Mouse (Mus musculus) midbrain, embryonic 14.5 days (tissue): ENCODE measurements at regions not wholly inside any gene's neighbourhood (a gene's known extent, or its start where the extent isn't known, plus 50 kb on each side); places are given as distances from the start of the nearest gene placed in this dataset.

Experiments
- ATAC-seq: fragments of 200-750 bp; cut with Nextera tagmentation; 2 replicates; pipeline ENCODE4 v1.8.0; 2017; ENCODE audit warnings: moderate number of reproducible peaks, moderate library complexity; ENCODE audit not compliant: low FRiP score, low TSS enrichment
- DNase-seq: peaks from one replicate; pipeline ENCODE4 v3.0.0-alpha.2; 2015
- H3K27ac ChIP-seq: fragments of 300-500 bp; sonication (generic); replicated peaks from 2 replicates; pipeline ENCODE4 v1.5.1; 2014; ENCODE audit warnings: mild to moderate bottlenecking, low read depth, low read length, moderate library complexity
- H3K27me3 ChIP-seq: fragments of 300-500 bp; sonication (generic); 2 replicates; pipeline ENCODE4 v1.6.1; 2014; ENCODE audit warnings: low read length, control low read depth, mixed read lengths; ENCODE audit not compliant: control insufficient read depth, insufficient read depth
- H3K36me3 ChIP-seq: fragments of 300-500 bp; sonication (generic); 2 replicates; pipeline ENCODE4 v1.6.1; 2014; ENCODE audit warnings: low read length, control low read depth; ENCODE audit not compliant: control insufficient read depth, insufficient read depth
- H3K4me1 ChIP-seq: fragments of 300-500 bp; sonication (generic); 2 replicates; pipeline ENCODE4 v1.6.1; 2014; ENCODE audit warnings: mild to moderate bottlenecking, antibody characterized with exemption, low read length, control low read depth; ENCODE audit not compliant: control insufficient read depth, insufficient read depth
- H3K4me2 ChIP-seq: fragments of 300-500 bp; sonication (generic); 2 replicates; pipeline ENCODE4 v1.6.1; 2014; ENCODE audit warnings: mild to moderate bottlenecking, low read length, moderate library complexity
- H3K4me3 ChIP-seq: fragments of 300-500 bp; sonication (generic); replicated peaks from 2 replicates; pipeline ENCODE4 v1.5.1; 2014; ENCODE audit warnings: low read depth, low read length
- H3K9ac ChIP-seq: fragments of 300-500 bp; sonication (generic); replicated peaks from 2 replicates; pipeline ENCODE4 v1.6.1; 2014; ENCODE audit warnings: mild to moderate bottlenecking, low read length, moderate library complexity
- H3K9me3 ChIP-seq: fragments of 300-500 bp; sonication (generic); 2 replicates; pipeline ENCODE4 v1.6.1; 2016; ENCODE audit warnings: low read length, control low read depth, mixed read lengths; ENCODE audit not compliant: control insufficient read depth
- WGBS: fragments of 180-500 bp; shearing (Covaris S2); extraction: QIAGEN DNeasy Blood & Tissue Kit; methylation state at CpG from one replicate; pipeline ENCODE4 v1.1.7; 2014; 5-methylcytosine and 5-hydroxymethylcytosine counted together

DNA sequence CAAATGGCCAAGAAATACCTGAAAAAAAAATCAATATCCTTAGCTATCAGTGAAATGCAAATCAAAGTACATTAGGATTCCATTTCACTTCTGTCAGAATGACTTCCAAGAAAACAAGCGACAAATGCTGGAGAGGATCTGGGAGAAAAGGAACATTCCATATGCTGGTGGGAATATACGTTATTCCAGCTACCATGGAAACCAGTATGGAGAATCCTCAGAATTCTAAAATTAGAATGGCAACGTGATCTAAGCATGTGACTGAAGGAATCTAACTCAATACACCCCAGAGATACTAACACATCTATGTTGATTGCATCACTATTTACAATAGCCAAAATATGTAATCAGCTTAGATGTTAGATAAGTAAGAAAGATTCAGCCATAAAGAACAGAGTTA lies 146.1 kb upstream of the Sox14 start:
- Histone ChIP-seq H3K36me3 (no peaks in the 10 kb centered on the region), H3K27ac (no peak overlapping the region), H3K9me3 (no peaks in the 10 kb centered on the region), H3K4me2 (no peak overlapping the region), H3K27me3 (0 out of 2 replicates have a peak, but pooled peaks cover 3% of the 10 kb centered on the region), H3K4me1 (no peaks in the 10 kb centered on the region), H3K4me3 (no peak overlapping the region), H3K9ac (no peak overlapping the region)
- WGBS, result 67% methylated on average over 3 of the region's 3 CpGs
- DNase-seq (no peak), ATAC-seq (no peak)

DNA sequence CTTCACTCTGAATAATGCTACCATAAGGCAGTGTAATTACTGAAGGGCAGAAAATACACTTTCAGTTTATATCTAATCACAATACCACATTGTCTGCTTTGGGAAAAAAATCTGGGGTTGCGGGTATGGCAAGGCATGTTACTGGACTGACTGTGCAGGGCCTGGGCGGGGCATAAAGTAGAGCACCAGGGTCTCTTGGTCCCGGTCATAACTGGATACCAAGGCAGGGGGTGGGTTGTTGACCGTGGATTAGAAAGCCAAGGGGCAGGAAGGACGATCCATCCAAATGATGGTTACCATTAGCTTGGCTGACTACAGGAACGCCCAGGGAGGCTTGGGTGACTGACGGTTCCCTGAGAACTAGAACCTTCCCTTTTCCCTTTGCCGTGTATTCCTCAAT lies 119.2 kb upstream of the Sox14 start:
- WGBS, result 45% methylated on average over 8 of the region's 8 CpGs
- peak; percentile 47 for DNase-seq
- H3K4me2 ChIP-seq, result peak overlapping the region; percentile 62

DNA sequence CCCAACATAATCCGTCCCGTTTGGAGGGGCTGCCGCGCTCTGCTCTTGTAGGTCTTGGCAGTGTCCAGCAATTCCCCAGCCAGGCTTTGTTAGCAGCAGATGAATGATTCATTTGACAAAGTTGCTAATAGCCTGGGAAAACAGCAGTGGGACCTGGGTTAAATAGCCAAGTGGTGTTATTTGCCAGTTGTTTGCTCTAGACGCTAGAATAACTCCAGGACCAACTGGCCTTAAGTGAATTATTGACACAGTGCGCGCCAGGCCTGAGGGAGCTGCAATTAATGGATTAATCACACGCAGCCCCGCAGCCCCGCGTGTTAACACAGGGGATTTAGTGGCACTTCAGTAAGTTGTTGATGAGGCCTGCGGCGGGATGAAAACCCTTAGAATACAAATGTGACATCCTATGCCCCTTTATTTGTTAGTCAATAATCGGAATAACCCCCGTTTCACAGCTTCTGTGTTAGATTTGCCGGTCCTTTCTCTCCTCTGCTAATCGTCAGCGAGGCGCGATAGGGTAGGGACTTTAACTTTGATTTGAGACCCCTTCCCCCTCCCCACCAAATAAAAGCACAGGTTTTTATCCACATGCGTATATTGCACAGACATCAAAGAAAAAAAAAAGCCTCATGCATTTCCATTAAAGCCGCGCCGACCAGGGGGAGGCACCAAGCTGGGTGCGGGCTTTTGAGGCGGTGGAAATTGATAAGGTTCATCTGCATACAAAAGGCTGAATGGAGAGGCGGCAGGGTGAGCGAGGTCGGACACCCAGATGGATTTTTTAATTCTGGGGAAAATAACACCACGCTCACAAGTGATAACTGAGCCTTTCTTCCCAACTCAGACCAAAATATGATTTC lies 118.5 kb upstream of the Sox14 start:
- Histone ChIP-seq H3K27me3 (peaks cover 4% of the 10 kb centered on the region; the same call in 1 of the 2 replicates), H3K36me3 (no peaks in the 10 kb centered on the region), H3K9ac (peak overlapping the region; percentile 52), H3K4me1 (peaks cover 14% of the 10 kb centered on the region), H3K4me2 (peak overlapping the region; percentile 62), H3K27ac (peak overlapping the region; percentile 70), H3K9me3 (no peaks in the 10 kb centered on the region), H3K4me3 (peak overlapping the region; percentile 28)
- ATAC-seq (no peak; the same call in 1 of the 2 replicates), DNase-seq (peak; percentile 80)
- WGBS, result under 1% methylated on average over 30 of the region's 30 CpGs

More for the DNA sequence above, 119.2 kb upstream of the Sox14 start:
- Histone ChIP-seq H3K27me3 (peaks cover 4% of the 10 kb centered on the region; the same call in 1 of the 2 replicates), H3K9ac (no peak overlapping the region), H3K4me3 (no peak overlapping the region), H3K27ac (peak overlapping the region; percentile 70; the same call in 1 of the 2 replicates), H3K9me3 (no peaks in the 10 kb centered on the region), H3K36me3 (no peaks in the 10 kb centered on the region), H3K4me1 (peaks cover 14% of the 10 kb centered on the region)
- no peak; the same call in 1 of the 2 replicates for ATAC-seq

DNA sequence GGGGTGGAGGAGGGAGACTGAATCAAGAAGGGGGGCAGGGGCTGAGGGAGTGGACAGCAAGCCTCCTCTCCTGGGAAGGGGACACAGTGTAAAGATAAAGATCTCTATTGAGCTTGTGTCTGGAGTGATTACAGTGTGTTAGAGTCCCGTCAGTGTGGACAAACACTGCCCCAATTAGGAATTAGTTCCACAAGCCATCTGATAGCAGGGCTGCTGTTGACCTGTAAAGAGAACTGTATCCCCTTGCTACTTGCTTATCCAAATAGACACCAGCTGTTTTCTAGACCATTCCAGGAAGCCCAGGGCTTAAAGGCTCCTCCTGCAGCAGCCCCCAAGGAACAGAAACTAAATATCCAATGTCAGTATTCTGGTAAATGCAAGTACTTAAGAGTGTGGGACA lies 111.4 kb upstream of the Sox14 start:
- H3K36me3 ChIP-seq, result no peaks in the 10 kb centered on the region
- no peaks in the 10 kb centered on the region for H3K9me3 ChIP-seq
- ATAC-seq (no peak), DNase-seq (no peak)
- H3K9ac ChIP-seq, result no peak overlapping the region
- H3K27ac ChIP-seq, result no peak overlapping the region
- 15% methylated on average over 1 of the region's 1 CpGs for WGBS
- H3K4me3 ChIP-seq, result no peak overlapping the region
- peaks cover 3% of the 10 kb centered on the region; the same call in 1 of the 2 replicates for H3K27me3 ChIP-seq
- no peaks in the 10 kb centered on the region for H3K4me1 ChIP-seq
- no peak overlapping the region for H3K4me2 ChIP-seq

DNA sequence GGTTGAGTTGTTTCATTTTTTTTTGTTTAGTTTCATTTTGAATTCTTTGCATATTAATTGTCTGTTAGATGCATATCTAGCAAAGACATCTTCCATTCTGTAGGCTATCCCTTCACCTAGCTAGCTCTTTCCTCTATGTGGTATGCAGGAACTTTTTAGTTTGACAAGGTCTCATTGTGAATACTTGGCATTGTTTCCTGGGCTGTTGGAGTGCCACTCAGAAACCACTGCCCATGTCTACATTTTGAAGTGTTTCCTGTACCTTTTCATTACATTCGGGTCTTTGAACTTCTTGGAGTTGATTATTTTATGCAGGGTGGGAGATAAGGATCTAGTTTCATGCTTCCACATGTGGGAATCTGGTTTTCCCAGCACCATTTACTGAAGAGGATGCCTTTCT lies 104.8 kb upstream of the Sox14 start:
- no peak overlapping the region for H3K4me3 ChIP-seq
- no peak for ATAC-seq
- 96% methylated on average over 1 of the region's 1 CpGs for WGBS

DNA sequence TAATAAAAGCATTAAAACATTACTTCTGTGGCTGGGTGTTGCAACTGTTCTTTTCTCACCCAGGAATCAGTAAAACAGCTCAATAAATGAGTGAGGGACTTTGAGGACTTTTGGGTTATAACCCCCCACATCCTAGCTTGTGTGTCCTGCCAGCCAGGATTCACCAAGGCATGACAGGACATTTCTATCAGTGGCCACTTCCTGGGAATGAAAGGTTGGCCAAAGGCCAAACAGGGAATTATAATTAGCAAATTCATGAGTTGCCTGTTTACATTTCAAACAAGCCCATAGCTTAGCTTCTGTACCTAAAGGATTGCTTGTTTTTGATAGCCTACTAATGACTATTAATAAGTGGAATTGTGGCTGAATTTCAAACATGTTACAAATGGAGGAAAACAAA lies 85.6 kb upstream of the Sox14 start:
- Histone ChIP-seq H3K4me1 (no peaks in the 10 kb centered on the region), H3K36me3 (no peaks in the 10 kb centered on the region), H3K9ac (no peak overlapping the region), H3K27me3 (no peaks in the 10 kb centered on the region), H3K9me3 (no peaks in the 10 kb centered on the region), H3K4me2 (no peak overlapping the region), H3K4me3 (no peak overlapping the region), H3K27ac (no peak overlapping the region)
- ATAC-seq, result no peak
- DNase-seq, result peak; percentile 35

More for the DNA sequence above, 104.8 kb upstream of the Sox14 start:
- DNase-seq, result no peak
- H3K27ac ChIP-seq, result no peak overlapping the region
- H3K9me3 ChIP-seq, result no peaks in the 10 kb centered on the region
- no peak overlapping the region for H3K4me2 ChIP-seq
- no peak overlapping the region for H3K9ac ChIP-seq
- no peaks in the 10 kb centered on the region for H3K36me3 ChIP-seq
- peaks cover under 1% of the 10 kb centered on the region; the same call in 1 of the 2 replicates for H3K27me3 ChIP-seq
- H3K4me1 ChIP-seq, result no peaks in the 10 kb centered on the region

DNA sequence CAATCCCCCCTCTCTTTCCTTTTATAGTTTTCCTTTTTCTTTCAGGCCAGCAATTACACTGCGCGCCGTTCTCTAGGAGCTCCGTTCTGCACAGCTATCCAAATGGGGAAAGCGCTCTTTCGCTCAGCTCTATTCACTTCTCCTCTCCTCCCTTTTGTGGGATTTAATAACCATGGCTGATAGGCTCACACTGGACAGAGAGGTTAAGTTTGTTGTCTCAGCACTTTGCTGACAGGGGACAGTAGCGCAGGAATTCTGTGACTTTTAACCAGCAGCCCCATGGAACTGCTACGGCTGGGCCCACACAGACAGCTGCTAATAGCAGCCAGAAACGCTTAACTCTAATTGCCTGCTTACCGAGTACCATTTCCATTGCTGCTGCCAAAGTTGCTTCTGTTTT lies 78.8 kb upstream of the Sox14 start:
- Histone ChIP-seq H3K27ac (0 out of 2 replicates have a peak overlapping the region, but pooled peaks have one; percentile 4), H3K9me3 (peaks cover 3% of the 10 kb centered on the region; the same call in 1 of the 2 replicates), H3K36me3 (no peaks in the 10 kb centered on the region), H3K9ac (no peak overlapping the region), H3K4me3 (no peak overlapping the region), H3K4me1 (peaks cover 7% of the 10 kb centered on the region; the same call in 1 of the 2 replicates), H3K4me2 (peak overlapping the region; percentile 27), H3K27me3 (no peaks in the 10 kb centered on the region)
- 6% methylated on average over 10 of the region's 10 CpGs for WGBS
- DNase-seq (peak; percentile 68), ATAC-seq (peak; percentile 40; the same call in 1 of the 2 replicates)

DNA sequence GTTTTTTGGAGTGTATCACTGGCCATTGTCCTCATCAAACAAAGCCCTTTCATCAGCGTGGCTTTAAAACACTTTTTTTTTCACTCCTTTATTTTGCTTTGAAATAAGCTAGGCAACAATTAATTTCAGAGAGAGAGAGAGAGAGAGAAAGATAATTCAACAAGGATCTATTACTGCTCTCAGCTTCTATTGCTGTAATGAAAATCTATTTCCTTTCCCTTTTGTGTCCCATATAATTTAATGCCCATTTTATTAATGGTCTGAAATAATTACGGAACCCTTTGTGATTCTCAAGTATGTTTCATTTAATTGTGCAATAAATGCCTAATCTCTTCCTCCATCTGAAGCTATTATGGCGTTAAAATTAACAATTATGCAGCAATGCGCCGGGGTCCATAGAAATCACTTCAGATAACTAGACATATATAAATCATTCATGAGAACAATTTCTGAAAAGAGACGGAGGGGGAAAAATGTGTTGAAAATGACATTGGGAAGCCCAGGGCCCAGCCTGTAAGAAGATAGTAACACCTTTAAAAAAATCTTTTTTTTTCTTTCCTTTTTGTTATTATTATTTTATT lies 78.2 kb upstream of the Sox14 start:
- no peak overlapping the region for H3K27ac ChIP-seq

More for the DNA sequence above, 78.2 kb upstream of the Sox14 start:
- ATAC-seq (no peak), DNase-seq (peak; percentile 60)
- Histone ChIP-seq H3K9me3 (peaks cover 3% of the 10 kb centered on the region; the same call in 1 of the 2 replicates), H3K4me2 (peak overlapping the region; percentile 27), H3K4me3 (no peak overlapping the region), H3K9ac (no peak overlapping the region), H3K27me3 (no peaks in the 10 kb centered on the region), H3K4me1 (peaks cover 7% of the 10 kb centered on the region; the same call in 1 of the 2 replicates), H3K36me3 (no peaks in the 10 kb centered on the region)
- 10% methylated on average over 6 of the region's 6 CpGs for WGBS
